Mouse (Mus musculus): ENCODE measurements around the gene Fyco1. TPM values are rescaled to one million over a fixed set of nuclear protein-coding genes. Genes with fewer than 3 reads are reported as not detected.

The Fyco1 gene
- total and polyA plus RNA-seq, 3 experiments = 55.5 to 262 (median 251) TPM

DNA sequence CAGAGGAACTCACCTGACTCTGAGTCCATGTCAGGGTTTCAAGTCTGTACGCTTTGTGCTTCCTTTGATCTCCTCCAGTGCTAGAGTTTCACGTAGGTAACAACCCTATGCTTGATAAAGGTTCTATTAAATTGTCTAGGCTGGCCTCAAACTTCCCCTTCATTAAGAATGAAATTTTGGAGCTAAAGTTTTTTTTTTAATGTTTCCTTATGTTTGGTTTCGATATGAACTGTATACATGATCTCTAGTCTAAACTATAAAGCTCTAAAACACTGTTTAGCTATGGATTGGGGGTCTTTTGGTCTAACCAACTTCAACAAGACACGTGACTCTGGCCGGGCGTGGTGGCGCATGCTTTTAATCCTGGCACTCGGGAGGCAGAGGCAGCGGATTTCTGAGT lies 10.2 kb upstream of the Fyco1 start, which contains the start of gene Xcr1:
Gene Xcr1 (minus strand): TSS at position 101 of the 400 bp plus-strand sequence.
- Histone ChIP-seq H3K4me1 (ENCODE audit: control insufficient read depth, insufficient read depth, low read length) (no peaks in the 10 kb centered on the region), H3K4me3 (no peak within 1 kb of the TSS), H3K27ac (no peak within 1 kb of the TSS), H3K36me3 (ENCODE audit: control insufficient read depth, insufficient read depth, low read length) (no peaks in the 10 kb centered on the region), H3K27me3 (ENCODE audit: control insufficient read depth, insufficient read depth, low read length) (no peaks in the 10 kb centered on the region), H3K9ac (ENCODE audit: low read depth, low read length) (no peak within 1 kb of the TSS), H3K79me2 (replicated peaks; ENCODE audit: control insufficient read depth, insufficient read depth, low read length) (no peaks in the 10 kb centered on the region)
- DNase-seq = no peak
- intact Hi-C loops (cut with DNase I) = no loop called here
- WGBS = 88% methylated on average over 9 of the region's 9 CpGs
- TF ChIP-seq POLR2A (IDR thresholded peaks at IDR 0.05; ENCODE audit: insufficient read depth, low read depth, low read length) = no peak
- TF ChIP-seq EP300 (IDR thresholded peaks at IDR 0.05; ENCODE audit: insufficient read depth, low read depth, low read length) = no peak
- no peak for TF ChIP-seq CTCF (IDR thresholded peaks at IDR 0.05)

DNA sequence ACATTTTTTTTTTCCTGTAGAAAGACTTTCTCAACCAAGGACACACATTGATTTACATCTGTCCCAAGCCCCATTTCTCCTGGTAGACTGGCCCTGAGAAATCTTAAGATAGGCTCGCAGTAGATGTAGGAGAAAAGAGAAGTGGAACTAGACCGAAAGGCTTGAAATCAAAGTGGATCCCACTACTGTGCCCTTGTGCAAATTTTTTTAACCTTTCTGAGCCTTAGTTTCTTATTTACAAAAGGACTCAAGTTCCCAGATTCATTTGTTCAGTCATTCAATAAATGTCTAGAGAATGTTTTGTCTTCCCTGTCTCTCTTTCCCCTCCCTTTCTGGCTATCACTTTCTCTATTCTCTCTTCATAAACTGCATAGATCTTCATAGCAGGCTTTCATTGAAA lies 5.1 kb upstream of the Fyco1 start:
- Histone ChIP-seq H3K9ac (ENCODE audit: low read depth, low read length) (no peak overlapping the region), H3K27me3 (ENCODE audit: control insufficient read depth, insufficient read depth, low read length) (no peaks in the 10 kb centered on the region), H3K27ac (no peak overlapping the region), H3K79me2 (replicated peaks; ENCODE audit: control insufficient read depth, insufficient read depth, low read length) (no peaks in the 10 kb centered on the region), H3K4me3 (no peak overlapping the region), H3K36me3 (ENCODE audit: control insufficient read depth, insufficient read depth, low read length) (no peaks in the 10 kb centered on the region), H3K4me1 (ENCODE audit: control insufficient read depth, insufficient read depth, low read length) (peaks cover 2% of the 10 kb centered on the region)
- WGBS = 63% methylated on average over 2 of the region's 2 CpGs
- intact Hi-C loops (cut with DNase I) = no loop called here
- no peak for TF ChIP-seq EP300 (IDR thresholded peaks at IDR 0.05; ENCODE audit: insufficient read depth, low read depth, low read length)
- no peak for TF ChIP-seq POLR2A (IDR thresholded peaks at IDR 0.05; ENCODE audit: insufficient read depth, low read depth, low read length)
- TF ChIP-seq CTCF (IDR thresholded peaks at IDR 0.05) = no peak
- DNase-seq = no peak

GRCm38 (mm10) chr9:123852449-123853390 lies 1.0 kb upstream of the Fyco1 start:
- Histone ChIP-seq H3K27ac (peak overlapping the region; percentile 57), H3K4me3 (peak overlapping the region; percentile 59), H3K27me3 (ENCODE audit: control insufficient read depth, insufficient read depth, low read length) (no peaks in the 10 kb centered on the region), H3K36me3 (ENCODE audit: control insufficient read depth, insufficient read depth, low read length) (peaks cover 10% of the 10 kb centered on the region), H3K4me1 (ENCODE audit: control insufficient read depth, insufficient read depth, low read length) (peaks cover 4% of the 10 kb centered on the region), H3K9ac (ENCODE audit: low read depth, low read length) (peak overlapping the region; percentile 27; the same call in 1 of the 2 replicates), H3K79me2 (replicated peaks; ENCODE audit: control insufficient read depth, insufficient read depth, low read length) (no peaks in the 10 kb centered on the region; the same call in 1 of the 2 replicates)
- DNase-seq = peak in 1 of 2 experiments; percentile 20
- TF ChIP-seq POLR2A (IDR thresholded peaks at IDR 0.05; ENCODE audit: insufficient read depth, low read depth, low read length) (no peak), EP300 (IDR thresholded peaks at IDR 0.05; ENCODE audit: insufficient read depth, low read depth, low read length) (no peak), CTCF (IDR thresholded peaks at IDR 0.05) (no peak)
- 57% methylated on average over 5 of the region's 5 CpGs for WGBS
- intact Hi-C loops (cut with DNase I) = no loop called here

GRCm38 (mm10) chr9:123851062-123851712 lies 512 bp downstream of the Fyco1 start:
- H3K36me3 ChIP-seq (ENCODE audit: control insufficient read depth, insufficient read depth, low read length) = peaks cover 15% of the 10 kb centered on the region
- peak; percentile 69 to 79 for DNase-seq
- H3K27me3 ChIP-seq (ENCODE audit: control insufficient read depth, insufficient read depth, low read length) = no peaks in the 10 kb centered on the region
- intact Hi-C loops (cut with DNase I) = loop anchor here (2.0 kb wide), 1 partner anchor 134 kb away; the partner anchor contains the start of gene Lztfl1
- peaks cover 4% of the 10 kb centered on the region for H3K4me1 ChIP-seq (ENCODE audit: control insufficient read depth, insufficient read depth, low read length)
- H3K4me3 ChIP-seq = peak overlapping the region; percentile 83
- H3K9ac ChIP-seq (ENCODE audit: low read depth, low read length) = peak overlapping the region; percentile 85
- peak overlapping the region; percentile 95 for H3K27ac ChIP-seq
- peak; percentile 46; the same call in 1 of the 2 replicates for TF ChIP-seq POLR2A (IDR thresholded peaks at IDR 0.05; ENCODE audit: insufficient read depth, low read depth, low read length)
- TF ChIP-seq CTCF (IDR thresholded peaks at IDR 0.05) = no peak
- TF ChIP-seq EP300 (IDR thresholded peaks at IDR 0.05; ENCODE audit: insufficient read depth, low read depth, low read length) = no peak
- WGBS = under 1% methylated on average over 27 of the region's 27 CpGs
- H3K79me2 ChIP-seq (replicated peaks; ENCODE audit: control insufficient read depth, insufficient read depth, low read length) = no peaks in the 10 kb centered on the region; the same call in 1 of the 2 replicates

DNA sequence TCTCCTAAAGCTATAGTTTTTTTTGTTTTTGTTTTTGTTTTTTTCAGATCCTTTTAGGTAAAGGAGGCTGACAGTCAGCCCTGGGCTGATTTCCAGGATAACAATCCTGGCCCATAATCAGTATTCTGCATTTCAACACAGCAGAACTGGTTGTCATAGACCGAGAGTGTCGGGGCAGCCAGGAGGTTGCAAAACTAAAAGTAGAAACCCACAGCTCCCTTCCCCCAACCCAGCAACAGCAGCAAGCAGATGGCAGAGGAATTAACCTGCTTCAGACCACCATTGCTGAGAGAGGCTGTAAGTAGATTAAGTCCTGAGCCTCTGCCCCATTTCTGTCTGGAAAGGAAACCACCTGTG lies 1.0 kb downstream of the Fyco1 start:
- no peaks in the 10 kb centered on the region; the same call in 1 of the 2 replicates for H3K79me2 ChIP-seq (replicated peaks; ENCODE audit: control insufficient read depth, insufficient read depth, low read length)
- intact Hi-C loops (cut with DNase I) = loop anchor here (2.0 kb wide), 1 partner anchor 134 kb away; the partner anchor contains the start of gene Lztfl1
- peak overlapping the region; percentile 85 for H3K9ac ChIP-seq (ENCODE audit: low read depth, low read length)
- TF ChIP-seq POLR2A (IDR thresholded peaks at IDR 0.05; ENCODE audit: insufficient read depth, low read depth, low read length) = peak; percentile 34; the same call in 1 of the 2 replicates
- TF ChIP-seq CTCF (IDR thresholded peaks at IDR 0.05) = no peak
- TF ChIP-seq EP300 (IDR thresholded peaks at IDR 0.05; ENCODE audit: insufficient read depth, low read depth, low read length) = 0 out of 2 replicates have a peak, but pooled peaks have one; percentile 39
- H3K27ac ChIP-seq = peak overlapping the region; percentile 95
- 1% methylated on average over 2 of the region's 2 CpGs for WGBS
- peaks cover 19% of the 10 kb centered on the region for H3K36me3 ChIP-seq (ENCODE audit: control insufficient read depth, insufficient read depth, low read length)
- H3K4me3 ChIP-seq = peak overlapping the region; percentile 83
- peak; percentile 52 to 61 for DNase-seq
- H3K4me1 ChIP-seq (ENCODE audit: control insufficient read depth, insufficient read depth, low read length) = peaks cover 4% of the 10 kb centered on the region
- H3K27me3 ChIP-seq (ENCODE audit: control insufficient read depth, insufficient read depth, low read length) = no peaks in the 10 kb centered on the region

Data from heart, adult 2 months (tissue).